Mouse (Mus musculus): ENCODE data around the gene Ifi35.
"Not testable (repeated sequence)": the region's sequence is repeated elsewhere in the genome, so short reads cannot be mapped to it uniquely, and the experiment has no call there.

Ifi35 gene

DNA sequence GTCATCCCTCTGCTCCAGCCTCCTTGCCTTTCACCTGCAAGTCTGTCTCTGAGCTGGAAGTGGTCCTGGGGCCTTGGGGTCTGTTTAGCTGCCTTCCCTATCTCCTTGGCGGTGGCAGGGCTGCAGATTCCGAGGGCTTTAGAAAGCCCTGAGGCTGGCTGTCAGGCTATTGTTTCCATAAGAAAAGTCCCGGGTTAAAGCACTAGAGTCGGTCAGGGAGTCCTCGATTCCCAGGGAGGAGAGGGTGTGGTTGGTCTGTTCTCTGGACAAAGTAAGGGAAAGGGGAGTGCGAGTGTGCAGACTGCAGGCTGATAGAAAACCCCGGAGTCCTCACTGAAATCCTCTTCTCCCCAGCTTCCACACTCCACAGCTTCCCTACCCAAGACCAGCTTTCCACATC is 22.0 kb downstream of the Ifi35 start:
- no peak for DNase-seq

DNA sequence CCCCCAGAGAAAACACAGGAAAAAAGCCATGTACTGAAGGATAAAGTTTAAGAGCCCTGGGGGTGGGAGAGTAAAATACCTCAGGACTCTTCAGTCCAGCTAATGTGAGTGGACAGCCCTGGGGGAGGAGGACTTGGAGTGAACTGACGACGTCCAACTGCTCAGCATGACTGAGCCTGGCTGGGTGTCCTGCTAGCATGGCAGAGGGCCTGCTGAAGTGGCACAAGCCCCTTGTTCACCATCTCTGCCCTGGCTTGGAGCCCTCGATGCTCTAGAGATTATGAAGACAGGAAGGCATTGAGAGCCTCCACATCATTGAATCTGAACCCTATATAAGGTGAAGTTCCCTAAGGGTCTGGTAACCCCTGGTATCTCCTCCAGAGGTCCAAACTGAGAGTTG is 23.7 kb downstream of the Ifi35 start:
- no peak for DNase-seq

DNA sequence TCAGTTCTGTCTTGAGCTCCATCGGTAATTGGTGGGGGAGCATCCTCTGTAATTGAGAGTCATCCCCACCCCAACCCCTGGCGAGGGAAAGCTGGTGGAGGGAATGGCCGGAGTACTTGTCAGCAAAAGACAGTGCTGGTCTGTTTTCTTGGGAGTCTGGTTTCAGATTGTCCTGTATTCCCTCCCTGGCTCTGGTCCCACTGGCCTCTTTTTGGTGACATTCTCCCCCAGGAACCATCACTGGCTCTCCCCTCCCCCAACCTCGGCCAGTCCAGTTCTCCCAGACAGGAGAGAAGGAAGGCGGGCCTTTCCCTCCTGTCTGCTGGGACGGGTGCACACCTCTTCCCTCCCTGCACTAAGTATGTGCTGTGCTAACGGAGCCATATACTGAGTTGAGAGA is 24.1 kb downstream of the Ifi35 start:
- no peak for DNase-seq

DNA sequence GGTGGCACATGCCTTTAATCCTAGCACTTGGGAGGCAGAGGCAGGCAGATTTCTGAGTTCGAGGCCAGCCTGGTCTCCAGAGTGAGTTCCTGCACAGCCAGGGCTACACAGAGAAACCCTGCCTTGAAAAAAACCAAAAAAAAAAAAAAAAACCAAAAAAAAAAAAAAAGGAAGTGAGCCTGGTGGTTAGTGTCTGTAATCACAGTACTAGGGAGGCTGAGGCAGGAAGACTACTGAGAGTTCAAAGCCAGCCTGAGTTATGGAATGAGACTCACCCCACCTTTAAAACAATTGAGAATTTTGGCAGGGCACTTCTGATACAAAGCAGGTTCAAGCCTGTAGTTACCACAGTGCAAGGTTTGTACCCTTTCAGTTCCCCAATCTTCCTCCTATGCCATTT is 25.5 kb downstream of the Ifi35 start:
- DNase-seq: not testable (repeated sequence)

DNA sequence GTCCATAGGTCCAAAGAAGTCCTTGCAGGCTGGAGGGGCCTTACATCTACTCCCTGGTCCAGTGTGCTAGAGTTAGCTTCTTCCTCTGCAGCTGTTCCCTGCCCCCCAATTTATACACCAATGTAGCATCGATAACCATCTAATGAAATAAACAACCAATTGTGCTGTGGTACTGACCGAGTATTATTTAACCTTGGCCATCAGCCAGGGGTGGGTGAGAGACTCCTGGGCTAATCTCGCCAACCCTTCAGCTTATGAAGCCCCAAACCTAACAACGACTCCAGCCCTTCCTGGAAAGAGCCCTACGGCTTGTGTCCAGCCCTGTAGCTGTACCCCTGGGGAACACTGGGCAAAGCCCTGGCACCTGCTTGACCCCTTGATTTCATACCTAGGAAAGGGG is 26.1 kb downstream of the Ifi35 start:
- DNase-seq: no peak

DNA sequence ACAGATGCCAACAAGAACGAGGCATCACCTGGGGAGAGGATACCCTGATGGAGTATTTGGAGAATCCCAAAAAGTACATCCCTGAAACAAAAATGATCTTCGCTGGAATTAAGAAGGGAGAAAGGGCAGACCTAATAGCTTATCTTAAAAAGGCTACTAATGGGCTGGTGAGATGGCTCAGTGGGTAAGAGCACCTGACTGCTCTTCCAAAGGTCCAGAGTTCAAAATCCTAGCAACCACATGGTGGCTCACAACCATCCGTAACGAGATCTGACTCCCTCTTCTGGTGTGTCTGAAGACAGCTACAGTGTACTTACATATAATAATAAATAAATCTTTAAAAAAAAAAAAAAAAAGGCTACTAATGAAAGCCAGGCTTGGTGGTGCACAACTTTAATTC is 28.2 kb downstream of the Ifi35 start:
- not testable (repeated sequence) for DNase-seq

DNA sequence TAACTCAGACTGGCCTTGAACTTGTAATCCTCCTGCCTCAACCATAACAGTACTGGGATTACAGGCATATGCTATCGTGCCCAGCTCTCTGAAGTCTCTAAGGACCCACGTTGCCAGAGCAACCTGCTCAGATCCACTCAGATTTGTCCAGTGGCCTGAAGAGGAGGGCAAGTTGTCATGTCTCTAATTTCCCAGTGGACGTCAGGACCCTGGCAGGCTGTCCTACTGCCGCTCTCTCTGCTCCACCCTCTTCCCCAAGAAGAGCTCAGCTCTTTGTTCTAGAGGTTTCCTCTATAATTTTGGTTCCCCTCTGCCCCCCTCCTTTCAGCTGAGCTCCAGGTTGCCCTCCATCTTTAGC is 29.0 kb downstream of the Ifi35 start:
- DNase-seq: no peak

DNA sequence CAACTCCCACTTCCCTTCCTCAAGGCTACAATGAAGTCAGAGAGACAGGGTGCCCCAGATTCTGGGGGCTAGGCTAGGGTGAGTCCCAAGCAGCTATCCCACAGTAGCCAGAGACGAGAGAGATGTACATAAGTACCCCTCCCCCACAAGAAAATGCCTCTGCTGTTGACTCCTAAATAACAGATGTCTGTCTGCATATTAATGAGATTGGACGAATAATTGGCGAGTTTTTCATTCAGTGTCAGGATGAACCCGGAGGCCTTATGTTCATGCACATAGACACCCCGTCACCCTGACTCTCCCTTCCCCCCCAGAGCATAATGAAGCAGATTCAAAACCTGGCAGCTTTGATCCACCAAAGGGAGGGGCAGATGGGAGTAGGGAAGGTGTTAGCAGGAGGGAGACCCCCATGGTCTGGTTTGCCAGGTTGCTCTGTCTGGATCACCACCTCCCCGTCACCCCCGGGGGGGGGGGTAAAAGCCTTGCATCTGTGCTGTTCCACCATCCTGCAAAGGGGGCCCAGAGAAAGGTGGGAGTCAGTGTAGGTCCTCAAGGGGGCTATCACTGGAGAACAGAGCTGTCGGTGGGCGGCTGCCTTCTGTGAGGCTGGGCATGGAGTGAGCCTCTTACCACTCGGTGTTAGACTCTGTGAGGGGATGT is 29.5 kb downstream of the Ifi35 start:
- DNase-seq: no peak

DNA sequence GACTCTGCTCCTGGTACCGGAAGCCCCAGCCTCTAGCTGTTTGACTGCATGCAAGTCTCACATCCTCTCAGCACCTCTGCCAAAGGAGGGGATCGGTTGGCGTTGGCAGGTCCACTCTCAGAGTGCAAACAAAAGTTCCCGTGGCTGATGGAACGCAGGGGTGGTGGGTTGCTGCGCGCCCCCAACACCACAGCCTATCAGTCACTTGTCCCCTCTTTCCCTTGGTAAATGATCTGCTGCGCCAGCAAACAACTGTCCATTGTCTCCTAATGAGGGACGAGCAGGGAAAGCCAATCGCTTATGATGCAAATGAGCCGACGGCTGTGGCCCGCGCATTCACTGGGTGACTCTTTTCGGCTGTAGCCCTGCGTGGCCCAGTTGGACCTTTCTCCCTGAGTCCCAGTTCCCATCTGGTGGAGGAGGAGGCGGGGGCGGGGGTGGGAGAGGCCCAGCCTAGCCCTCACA is 31.0 kb downstream of the Ifi35 start:
- no peak for DNase-seq

DNA sequence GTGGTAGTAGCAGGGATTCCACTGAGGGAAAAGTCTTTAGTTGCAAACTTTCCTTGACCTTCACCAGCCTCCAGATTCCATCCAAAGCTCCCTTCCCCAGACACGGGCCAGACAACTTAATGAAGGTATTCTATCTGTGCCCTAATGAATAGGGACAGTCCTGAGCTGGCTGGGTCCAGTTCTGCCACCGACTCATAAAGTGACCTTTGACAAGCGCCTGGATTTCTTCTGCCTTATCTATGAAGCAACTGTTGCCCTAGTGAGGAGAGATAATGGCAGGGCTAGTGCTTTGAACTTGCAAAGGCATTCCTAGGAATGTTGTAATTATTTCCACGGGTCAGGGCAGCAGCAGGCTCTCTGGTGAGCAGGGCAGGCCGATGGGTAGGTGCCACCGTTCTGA is 32.7 kb downstream of the Ifi35 start:
- DNase-seq: no peak

DNA sequence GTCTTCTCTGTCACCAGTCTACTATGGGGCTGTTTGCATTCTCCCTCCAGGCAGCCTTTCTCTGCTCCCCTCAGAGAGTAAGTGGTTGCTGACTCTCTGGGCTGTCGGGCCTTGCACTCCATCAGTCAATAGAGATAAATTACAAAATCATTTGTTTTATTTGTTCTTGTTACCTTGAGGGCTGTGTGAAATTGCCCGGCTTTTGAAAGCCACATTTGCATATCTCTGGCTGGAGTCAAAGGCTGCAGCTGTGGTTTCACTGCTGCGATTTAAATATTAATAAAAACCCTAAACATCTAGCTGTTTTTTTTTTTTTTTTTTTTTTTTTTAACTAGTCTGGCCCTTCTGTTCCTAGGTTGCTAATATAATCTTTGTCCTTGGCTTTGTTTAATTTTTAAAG is 35.6 kb downstream of the Ifi35 start:
- no peak for DNase-seq

DNA sequence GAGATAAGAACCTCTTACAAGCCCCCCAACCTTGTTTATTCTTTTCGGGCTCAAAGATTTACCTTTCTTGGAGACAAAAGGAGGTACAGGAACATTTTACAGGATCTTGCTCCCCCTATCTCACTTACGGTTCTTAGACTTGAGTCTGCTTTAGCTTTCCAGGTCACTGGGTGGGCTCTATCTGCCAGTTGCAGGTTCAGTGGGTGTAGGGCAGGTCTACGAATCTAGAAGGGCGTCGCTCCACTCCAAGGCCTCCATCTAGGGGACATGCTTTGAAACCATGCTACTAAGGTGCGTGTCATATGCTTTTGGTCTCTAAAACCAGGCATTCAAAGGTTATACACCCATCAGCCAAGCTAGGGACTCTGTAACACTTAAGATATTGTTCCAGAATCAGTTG is 36.0 kb downstream of the Ifi35 start:
- no peak for DNase-seq

DNA sequence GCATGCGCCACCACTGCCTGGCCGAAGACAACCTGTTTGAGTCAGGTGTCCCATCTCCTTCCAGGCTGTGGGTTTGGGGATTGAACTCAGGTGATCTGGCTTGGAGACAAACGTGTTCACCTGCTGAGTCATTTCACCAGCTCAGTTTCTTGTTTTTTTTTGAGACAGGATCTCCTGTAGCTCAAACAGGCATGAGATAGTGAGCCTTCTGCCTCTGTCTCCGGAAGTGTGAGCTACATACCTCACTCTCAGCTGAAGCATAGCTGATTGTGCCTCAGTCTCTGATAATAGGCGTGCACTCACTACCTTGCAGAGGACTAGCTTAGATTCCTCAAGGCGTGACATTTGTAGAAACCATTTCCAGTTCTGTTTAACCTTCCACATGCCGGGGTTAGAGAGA is 36.6 kb downstream of the Ifi35 start:
- DNase-seq: no peak

DNA sequence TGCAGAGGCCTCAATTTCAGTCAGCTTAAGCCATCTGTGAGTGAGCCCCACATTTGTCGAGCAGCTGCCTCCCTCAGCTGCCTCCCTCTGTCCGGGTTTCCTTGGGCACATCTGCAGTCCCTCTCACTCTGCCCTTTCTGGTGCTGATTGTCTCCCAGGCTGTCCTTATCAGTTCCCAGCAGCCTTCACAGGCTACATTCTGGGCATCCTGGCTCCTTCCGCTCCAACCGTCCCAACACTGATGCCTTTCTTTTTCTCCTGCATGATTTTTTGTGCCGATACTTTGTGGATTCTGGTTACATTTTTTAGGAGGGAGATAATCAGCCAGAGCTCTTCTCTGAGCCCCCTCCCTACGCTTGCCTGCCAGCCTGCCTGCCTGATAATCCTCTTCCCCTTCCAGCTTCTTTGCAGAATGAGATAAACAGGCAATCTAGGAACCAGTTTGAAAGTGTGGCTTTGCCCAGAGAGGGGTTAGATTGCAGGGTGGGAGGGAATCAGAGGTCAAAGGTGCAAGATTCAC is 37.4 kb downstream of the Ifi35 start:
- no peak for DNase-seq

DNA sequence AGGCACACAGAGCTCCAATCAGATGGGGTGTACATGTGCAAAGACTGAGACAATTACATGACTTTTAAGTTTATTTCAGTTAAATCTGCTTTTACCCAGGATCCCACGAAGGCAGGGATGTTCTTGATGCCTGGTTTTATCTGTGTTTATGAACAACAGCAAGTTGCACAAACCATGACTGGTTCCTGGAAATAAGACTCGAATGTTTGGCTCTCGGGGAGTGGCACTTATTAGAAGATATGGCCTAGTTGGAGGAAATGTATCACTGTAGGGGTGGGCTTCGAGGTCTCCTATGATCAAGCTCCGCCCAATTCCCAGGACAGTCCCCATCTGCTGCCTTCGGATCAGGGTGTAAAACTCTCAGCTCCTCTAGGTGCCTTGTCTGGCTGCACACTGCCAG is 37.9 kb downstream of the Ifi35 start:
- no peak for DNase-seq

DNA sequence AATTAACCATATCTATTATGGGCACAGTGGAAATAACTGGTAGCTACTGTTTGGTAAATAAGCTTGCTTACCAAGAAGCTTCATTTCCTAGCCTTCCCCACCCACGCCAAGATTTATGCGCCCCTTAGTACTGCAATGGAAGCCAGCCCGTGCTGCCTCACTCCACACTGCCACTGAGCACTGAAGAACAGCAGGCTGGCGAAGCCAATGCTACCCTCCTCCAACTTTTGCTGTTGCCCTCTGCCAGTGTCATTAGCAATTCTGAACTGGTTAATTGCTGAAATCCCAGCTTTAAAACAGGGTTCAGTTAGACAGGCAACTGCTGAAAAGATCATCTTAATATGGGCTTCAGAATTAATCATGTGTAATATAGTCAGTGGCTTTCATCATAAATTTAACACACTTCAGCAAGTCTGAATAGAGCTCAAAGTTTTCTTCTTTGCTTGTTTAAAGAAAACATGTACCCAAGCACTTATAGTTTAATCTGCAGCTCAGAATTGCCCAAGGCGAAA is 58.1 kb downstream of the Ifi35 start:
- DNase-seq: no peak

DNA sequence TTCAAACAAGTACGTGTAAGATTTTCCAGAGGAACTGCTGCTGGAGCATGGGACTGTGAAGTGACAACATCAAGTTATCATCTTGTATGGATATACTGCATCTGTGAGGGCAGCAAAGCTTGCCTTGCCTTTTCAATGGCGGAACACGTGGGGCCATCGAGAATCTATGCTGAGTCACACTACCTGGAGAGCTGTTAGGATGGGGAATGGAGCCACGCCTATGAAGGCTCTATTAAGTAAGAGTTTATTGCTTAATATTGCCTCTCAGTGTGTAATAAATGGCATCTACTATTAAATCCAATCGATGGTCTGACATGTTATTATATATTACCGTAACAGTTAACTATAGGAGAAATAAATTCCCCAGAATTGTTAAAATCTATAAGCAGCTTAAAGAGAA is 58.9 kb downstream of the Ifi35 start:
- no peak for DNase-seq
